Mouse (Mus musculus): Measurements from ENCODE around the gene Tmem131l.

DNA sequence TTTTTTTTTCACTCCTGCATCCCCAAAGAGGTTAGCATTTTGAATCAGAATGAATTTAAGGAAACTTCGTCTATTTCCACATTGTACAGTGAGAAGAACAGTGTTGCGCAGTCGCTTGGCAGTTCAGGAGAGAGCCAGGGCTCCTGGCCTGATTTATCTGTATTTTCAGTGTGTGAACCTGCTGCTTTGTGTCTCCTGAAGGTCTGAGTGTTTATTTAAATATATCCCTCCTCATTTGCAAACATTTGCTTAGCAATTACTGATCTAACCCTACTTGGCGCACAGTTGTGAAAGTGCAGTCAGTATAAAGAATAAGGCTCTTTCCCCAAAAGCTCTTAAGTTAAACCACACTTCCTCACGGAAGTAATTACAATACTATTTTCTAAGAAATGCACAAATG lies 129.3 kb downstream of the Tmem131l start:
- TF ChIP-seq ZC3H11A (IDR thresholded peaks at IDR 0.05; ENCODE audit: low read depth, low read length), result no peak
- no peak for TF ChIP-seq TCF12 (IDR thresholded peaks at IDR 0.05; ENCODE audit: low read depth, low read length)
- TF ChIP-seq ZKSCAN1 (IDR thresholded peaks at IDR 0.05; ENCODE audit: low read depth, low read length), result no peak
- no peak for TF ChIP-seq CTCF (IDR thresholded peaks at IDR 0.05 in 2 of 3, conservative IDR thresholded peaks at IDR 0.05 in 1 of 3; ENCODE audit: control insufficient read depth in 1 of 3, insufficient read depth in 1 of 3, low read depth in 2 of 3, low read length in 3 of 3, poor library complexity in 1 of 3, severe bottlenecking in 1 of 3)
- no peak for TF ChIP-seq TAL1 (IDR thresholded peaks at IDR 0.05; ENCODE audit: low read length)

Measured in MEL (cell line).